Mouse (Mus musculus): ENCODE measurements around the gene Slc25a28.

The Slc25a28 gene

DNA sequence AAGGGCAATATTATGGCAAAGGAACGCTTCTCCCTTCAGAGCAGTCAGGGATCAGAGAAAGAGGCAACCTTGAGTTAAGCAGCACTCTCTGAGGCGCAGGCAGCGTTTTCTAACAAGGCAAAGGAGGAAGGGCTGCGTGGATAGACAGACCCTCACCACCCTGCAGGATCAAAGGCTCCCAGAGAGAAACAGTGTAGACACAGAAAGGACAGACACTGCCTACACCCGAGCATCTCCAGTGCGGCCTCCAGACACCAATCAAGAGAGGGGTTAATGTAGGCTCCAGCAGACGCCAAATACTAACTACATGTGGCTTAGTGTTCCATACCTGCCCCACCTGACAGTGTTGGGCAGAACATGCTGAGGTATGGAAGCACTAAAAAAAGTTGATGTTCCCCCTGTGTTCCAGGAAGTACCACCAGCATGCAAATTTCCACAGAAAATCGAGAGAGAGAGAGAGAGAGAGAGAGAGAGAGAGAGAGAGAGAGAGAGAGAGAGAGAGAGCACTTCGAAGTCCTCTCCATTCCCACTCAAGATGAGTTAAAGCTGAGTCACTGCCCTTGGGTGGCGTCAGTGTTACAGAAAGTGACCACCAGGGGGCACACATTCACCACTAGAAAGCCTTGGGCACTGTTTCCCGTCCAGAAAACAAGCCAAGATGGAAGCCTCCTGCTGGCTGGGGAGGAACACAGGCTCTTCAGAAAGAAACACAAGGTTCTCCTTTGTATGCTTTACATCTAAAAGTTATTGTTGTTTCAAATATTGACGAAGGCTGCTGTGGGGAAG, 44.0 kb downstream of the Slc25a28 start:
- DNase-seq = peak; percentile 78 to 88

DNA sequence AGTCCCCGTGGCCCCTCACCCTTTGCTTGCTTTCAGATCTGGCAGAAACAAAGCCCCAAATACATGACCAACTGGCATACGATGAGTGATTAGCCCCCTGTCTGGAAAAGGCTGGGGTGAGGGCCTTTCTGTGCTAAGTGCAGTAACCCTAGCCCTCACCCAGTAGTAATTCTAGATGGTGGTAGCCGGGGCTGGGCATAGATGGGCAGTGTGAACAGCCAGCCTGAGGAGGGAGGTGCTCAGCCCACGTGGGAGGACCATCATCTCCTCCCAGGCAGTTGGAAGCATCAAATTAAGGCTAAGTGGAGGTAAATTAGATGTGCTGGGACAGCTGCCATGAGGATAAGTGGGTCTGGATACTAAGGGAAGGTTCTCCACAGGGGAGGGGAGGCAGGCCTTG, 45.6 kb downstream of the Slc25a28 start:
- DNase-seq = no peak

DNA sequence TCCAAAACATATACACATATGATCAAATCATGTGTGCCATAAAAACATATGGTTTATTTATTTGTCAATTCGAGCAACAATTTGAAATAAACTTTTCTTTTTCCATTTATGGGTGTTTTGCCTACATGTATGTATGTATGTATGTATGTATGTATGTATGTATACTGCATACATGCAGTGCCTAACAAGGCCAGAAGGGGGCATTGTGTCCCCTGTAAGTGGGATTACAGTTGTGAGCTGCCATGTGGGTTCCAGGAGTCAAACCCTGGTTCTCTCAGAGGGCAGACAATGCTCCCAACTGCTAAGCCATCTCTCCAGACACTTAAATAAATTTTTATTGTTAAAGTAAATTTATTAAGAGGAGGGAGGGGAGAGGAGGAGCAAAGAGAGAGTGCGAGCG, 47.3 kb downstream of the Slc25a28 start:
- no peak for DNase-seq

DNA sequence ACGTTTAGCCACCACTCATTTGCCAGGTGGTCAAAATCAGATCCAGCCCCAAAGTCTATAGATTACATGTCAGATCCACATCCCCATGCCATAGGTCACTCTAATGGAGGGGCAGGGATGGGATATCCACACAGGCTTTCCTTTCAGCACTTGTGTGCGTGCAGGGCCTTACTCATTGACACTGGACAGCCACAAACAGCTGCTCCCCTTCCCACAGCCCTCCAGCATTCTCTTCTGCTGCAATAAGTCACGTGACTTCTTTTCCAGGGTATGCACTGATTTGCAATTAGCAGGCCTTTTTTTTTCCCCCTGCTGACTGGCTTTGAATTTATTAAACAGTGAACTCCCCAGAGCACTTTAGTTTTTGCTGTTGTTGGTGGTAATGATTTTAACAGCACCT, 48.5 kb downstream of the Slc25a28 start:
- DNase-seq = no peak

DNA sequence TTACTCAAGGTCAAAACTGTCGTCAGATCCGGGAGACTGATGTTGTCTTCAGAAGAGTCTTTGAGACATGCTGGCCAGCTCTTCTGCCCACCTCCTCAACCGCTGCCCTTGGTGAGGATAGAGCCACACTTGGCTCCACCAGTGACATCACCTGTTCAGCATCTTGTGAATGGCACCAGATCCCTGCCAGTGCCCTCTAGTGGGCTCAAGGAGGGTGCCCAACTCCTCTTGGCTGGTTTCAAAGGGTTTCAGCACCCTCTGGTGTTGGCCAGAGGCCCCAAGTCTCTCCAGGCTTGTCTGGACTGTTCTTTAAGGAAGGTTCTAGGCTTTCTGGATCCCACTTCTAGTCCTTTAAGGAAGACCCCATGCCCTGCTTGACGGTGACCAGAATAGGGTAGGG, 50.8 kb downstream of the Slc25a28 start:
- no peak for DNase-seq

DNA sequence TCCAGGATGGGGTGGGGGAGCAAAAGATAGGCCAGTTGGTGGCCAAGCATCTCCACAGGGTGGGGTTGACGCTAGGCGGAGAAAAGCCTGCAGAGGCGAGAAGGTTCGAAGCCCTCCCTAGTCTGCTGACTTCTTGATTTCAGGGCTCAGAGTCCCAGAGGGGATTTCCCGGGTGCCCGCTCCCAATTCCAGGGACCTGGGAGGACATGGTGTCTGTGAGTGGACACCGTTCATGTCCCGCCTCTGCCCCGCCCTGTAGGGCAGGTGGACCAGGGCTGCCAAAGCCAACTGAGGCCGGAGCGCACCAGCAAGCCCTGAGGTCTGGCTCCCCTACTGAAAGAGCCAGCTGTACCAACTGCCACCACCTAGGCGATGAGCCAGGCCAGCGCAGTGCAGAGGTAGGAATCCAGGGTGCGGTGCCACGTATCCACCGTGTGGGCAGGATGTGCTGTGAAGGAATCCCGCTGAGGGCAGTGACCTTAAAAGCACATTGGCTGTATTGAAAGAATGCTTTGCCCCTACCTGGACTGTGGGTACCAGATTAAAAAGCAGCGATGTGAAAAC, 54.7 kb downstream of the Slc25a28 start:
- DNase-seq = no peak

DNA sequence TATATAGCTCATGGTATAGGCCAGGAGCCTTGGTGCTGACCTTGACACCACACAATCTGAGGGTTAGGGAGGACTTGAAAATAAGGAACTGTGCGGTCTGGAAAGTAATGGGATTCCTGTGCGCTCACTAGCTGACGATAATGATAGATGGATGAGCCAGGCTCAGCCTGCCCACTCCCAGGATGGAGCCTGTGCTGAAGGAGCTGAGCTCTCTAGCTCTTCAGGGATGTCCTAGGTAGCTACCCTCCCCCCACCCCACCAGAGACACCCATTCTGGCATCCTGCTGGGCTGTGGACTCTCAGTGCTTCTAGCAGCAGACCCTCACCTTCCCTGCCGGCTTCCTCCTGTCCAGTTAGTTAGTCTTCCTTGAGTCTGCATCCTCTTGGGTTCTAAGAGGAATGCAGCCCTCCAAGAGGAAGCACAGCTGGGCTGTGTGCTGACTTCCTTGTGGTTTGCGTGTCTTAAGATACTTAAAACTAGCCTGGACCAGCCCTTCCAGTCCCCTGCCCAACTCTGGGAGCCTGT, 56.1 kb downstream of the Slc25a28 start:
- DNase-seq = no peak

DNA sequence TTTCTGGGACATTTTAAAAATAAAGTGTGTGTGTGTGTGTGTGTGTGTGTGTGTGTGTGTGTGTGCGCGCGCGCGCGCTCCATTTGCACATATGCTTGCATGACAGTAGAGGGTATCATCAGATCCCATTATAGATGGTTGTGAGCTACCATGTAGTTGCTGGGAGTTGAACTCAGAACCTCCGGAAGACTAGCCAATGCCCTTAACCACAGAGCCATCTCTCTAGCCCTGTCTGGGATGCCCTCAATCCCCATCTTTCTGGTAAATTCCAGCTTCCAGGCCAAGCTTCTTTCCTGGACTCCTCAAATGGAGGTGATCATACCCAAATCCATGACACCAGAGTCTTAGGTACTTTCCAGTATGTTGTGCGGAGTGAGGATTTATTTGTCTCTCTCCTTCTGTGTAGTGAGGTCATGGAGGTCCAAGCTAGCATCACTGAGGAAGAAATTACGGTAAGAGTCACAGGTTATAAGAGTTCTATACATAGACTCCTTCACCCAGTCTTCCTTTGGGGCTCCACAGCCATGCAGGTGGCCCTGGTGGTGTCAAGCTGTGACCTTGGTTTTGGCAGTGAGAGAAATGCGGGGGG, 56.8 kb downstream of the Slc25a28 start:
- no peak for DNase-seq

DNA sequence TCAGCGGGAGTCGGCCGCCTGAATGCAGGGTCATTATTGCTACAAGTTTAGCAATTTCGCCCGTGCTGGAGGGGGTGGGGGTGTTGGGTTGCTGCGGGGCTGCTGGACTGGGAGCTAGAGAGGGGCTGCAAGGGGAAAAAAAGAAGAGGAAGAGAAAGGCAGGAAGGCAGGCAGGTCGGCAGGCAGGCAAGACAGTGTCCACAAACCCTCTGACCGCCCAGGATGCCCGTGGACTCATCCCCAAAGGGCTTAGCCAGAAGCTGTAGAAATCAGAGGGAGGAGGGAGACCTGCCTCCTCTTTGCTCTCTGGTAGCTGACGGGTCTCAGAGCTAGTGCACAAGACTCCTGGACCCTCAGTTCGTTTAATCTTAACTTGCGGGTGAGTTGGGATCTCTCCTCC, 57.8 kb downstream of the Slc25a28 start:
- no peak for DNase-seq

DNA sequence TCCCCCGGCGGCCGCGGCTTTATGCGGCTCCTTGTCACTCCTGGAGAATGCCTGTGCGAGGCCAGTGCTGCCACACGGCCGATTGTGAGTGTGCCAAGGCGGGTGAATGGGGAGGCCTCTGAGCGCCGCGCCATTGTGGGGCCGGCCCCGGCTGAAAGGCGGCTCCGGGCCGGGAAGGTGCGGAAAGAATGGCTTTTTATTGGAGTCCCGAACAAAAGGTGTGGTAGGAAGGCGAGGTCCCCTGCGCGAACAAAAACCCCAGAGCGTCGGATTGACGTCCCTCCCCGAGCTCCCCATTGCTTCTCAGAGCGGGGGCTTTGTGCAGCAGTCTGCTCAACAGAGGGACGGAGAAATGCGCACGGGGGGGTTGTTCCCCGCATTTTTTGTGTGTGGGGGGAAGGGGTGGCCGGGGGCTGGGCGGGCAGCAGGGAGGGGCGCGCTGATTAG, 58.2 kb downstream of the Slc25a28 start:
- no peak for DNase-seq

DNA sequence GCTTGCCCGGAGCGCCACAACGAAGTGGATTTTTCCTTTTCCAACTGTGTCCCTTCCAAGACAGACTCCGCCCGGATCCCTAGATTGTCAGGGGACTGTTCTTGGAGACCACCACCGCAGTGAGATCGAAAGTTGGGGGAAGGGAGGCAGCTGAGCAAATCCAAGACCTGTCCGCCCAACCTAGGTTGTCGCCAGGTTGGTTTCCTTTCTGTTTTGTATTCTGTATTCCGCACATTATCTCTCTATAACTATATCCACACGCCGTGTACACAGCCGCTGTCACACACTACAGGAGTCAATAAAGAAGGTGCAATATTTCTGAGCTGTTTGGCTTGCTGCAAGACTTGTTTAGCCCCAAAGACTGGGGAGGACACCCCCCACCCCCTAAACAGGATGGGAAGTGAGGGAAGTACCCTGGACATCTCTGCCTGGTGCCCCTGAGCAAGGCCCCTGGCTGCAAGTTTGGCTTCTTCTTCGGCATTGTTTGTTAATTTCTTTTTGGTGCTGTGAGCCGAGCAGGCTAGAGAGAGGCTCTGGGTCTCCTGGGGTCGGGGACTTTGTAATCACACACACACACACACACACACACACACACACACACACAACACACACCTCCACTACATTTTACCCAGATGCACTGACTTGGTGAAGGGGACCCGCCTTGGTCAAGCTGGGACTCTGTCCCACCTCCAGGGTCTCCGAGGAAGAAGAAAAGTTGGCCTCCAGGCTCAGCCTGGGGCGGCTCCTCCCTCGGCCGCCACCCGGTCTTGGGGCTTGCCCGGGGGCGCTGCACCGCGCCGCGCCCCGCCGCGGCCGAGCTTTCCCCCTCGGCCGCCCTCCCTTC, 58.9 kb downstream of the Slc25a28 start:
- no peak for DNase-seq

DNA sequence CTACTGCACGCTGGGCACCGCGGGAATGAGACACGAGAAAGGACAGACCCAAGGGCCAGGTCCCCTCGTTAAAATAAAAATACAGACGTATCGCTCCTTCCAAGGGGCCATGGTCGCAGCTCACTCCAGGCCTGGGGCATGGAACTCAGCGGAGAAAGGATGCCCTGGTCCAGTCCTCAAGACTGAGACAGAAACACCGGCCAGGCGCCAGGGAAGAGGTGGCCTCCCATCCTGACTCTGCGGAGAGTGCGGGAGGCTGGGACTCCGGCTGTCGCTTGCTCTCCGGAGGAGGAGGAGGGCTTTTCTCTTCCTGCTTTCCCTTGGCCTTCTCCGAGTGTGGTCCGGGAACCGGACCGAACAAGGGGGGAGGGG, 59.6 kb downstream of the Slc25a28 start:
- DNase-seq = no peak

DNA sequence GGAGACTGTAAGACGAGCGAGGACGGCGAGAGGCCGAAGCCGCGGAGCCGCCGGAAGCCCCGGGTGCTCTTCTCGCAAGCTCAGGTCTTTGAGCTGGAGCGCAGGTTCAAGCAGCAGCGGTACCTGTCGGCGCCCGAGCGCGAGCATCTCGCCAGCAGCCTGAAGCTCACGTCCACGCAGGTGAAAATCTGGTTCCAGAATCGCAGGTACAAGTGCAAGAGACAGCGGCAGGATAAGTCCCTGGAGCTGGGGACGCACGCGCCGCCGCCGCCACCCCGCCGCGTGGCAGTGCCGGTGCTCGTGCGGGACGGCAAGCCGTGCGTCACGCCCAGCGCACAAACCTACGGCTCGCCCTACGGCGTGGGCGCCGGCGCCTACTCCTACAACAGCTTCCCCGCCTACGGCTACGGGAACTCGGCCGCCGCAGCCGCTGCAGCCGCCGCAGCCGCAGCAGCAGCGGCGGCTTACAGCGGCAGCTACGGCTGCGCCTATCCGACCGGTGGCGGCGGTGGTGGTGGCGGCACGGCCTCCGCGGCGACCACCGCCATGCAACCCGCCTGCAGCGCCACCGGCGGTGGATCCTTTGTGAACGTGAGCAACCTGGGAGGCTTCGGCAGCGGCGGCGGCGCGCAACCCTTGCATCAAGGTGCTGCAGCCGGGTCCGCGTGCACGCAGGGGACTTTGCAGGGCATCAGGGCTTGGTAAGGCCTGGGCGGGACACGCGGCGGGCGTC, 60.2 kb downstream of the Slc25a28 start:
- peak; percentile 23 to 35 for DNase-seq
